Mouse (Mus musculus): Measurements from ENCODE around the gene Oas2. TPM values are rescaled to one million over a fixed set of nuclear protein-coding genes. Genes with fewer than 3 reads are reported as not detected.

The Oas2 gene
- polyA plus RNA-seq (2012; rRNA removed) = 1.8 and 2.3 TPM in 2 replicates

DNA sequence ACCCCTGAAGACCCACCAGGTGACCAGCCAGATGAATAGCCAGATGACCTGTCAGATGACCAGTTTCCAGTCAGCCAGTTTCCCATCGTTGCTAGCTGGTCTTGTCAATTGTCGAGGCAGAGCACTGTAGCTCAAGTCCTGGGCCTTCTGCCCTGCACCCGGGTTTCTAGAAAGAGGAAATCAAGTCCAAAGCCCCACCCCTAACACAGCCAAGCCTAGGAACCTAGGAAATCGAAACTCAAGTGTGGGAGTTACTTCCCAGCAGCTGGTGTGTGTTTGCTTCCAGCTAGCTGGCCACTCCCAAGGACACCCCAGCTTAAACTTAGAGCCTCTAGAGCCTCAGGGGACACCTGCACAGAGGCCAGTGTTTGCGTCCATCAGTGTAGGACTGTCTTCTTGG is at the start of gene Oas2:
TSS of gene Oas2 (minus strand) at position 166 of the 400 bp plus-strand sequence.

DNA sequence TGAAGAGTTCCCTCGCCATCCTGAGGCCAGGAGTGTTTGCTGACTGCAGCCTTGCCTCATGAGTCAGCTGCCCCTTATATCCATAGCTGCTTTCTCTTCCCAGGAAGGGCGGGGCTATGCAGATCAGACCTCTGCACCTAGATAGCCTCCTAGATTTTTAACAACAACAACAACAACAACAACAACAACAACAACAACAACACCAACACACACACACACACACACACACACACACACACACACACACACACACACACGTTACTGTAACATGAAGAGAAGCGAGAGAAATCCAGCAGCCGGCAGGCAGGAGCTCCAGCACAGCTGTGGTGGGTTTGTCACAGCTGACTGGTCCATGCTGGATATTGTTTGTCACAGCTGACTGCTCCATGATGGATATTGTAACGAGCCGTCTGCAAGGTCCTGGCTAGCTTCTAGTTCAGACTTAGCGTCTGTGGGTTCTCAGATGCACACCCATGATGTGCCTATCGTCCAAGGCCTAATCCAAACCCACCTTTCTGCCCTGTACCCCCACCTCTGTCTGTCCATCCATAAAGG is 45.9 kb upstream of the Oas2 start, which contains the start of gene Oas1e:
TSS of gene Oas1e (minus strand) at position 51 of the 555 bp plus-strand sequence.

DNA sequence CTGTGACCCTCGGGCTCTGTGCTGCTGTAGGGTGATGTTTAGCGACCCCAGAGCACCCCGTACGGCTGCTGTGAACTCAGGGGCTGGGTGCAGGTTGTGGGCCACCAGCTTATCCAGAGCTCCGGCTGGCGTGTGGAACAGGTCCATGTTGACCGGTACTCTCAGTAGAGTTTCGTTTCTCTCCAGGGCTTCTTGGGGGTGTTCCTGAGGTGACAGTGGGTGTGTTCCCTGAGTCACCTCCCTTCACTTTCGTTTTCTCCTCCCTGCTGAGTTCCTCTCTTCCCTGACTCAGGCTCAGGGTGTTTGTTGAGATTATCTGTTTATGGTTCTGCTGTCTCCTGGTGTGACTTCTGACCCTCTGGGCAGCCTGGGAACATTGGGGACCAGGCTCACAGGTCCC is 27.8 kb upstream of the Oas2 start, which contains the start of gene Oas3:
TSS of gene Oas3 (minus strand) at position 184 of the 400 bp plus-strand sequence.

DNA sequence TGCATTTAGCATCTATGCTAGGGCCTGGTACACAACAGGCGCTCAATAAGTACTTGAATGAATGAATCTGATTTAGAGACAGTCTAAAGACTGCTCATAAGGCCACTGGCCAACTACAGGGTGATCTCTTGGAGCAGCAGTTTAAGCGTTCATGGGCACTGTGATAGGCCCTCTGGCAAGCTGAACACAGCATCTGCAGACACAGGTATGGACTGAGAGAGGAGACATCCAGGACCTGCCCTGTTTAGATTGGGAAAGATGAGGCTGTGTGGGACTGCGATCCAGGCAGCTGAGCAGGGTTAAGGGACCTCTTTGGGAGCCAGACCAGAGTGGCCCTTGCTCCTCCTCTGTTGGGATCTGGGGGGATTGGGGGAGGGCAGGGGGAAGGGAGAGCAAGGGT is 37.8 kb downstream of the Oas2 start, which contains the start of gene Dtx1:
TSS of gene Dtx1 (minus strand) at position 101 of the 400 bp plus-strand sequence.

Other genes starting within 250 kb of the Oas2 start
- gene Plbd2, start 246.2 kb downstream of the Oas2 start, polyA plus RNA-seq (2012; rRNA removed) = 32.6 and 35.6 TPM in 2 replicates
- gene Slc8b1, start 238.7 kb downstream of the Oas2 start, polyA plus RNA-seq (2012; rRNA removed) = 80.1 and 114 TPM in 2 replicates
- gene Tpcn1, start 161.2 kb downstream of the Oas2 start, polyA plus RNA-seq (2012; rRNA removed) = 124 and 167 TPM in 2 replicates
- 1.1 and 1.3 TPM in 2 replicates for gene Iqcd, start 160.8 kb downstream of the Oas2 start, polyA plus RNA-seq (2012; rRNA removed)
- gene Rita1, start 137.3 kb downstream of the Oas2 start, polyA plus RNA-seq (2012; rRNA removed) = 33.9 and 38.2 TPM in 2 replicates
- 57.7 and 58.7 TPM in 2 replicates for gene Ddx54, start 137.1 kb downstream of the Oas2 start, polyA plus RNA-seq (2012; rRNA removed)
- not detected in 2 replicates for gene Cfap73, start 115.6 kb downstream of the Oas2 start, polyA plus RNA-seq (2012; rRNA removed)
- gene Rasal1, start 101.0 kb downstream of the Oas2 start, polyA plus RNA-seq (2012; rRNA removed) = 1.3 and 1.7 TPM in 2 replicates
- 11.0 and 12.4 TPM in 2 replicates for gene Dtx1, start 37.9 kb downstream of the Oas2 start, polyA plus RNA-seq (2012; rRNA removed)
- gene Oas3, start 27.8 kb upstream of the Oas2 start, polyA plus RNA-seq (2012; rRNA removed) = 5.1 and 5.4 TPM in 2 replicates
- not detected in 2 replicates for gene Oas1e, start 45.7 kb upstream of the Oas2 start, polyA plus RNA-seq (2012; rRNA removed)
- 1.4 and 2.3 TPM in 2 replicates for gene Oas1c, start 62.7 kb upstream of the Oas2 start, polyA plus RNA-seq (2012; rRNA removed)
- gene Oas1f, start 97.5 kb upstream of the Oas2 start, polyA plus RNA-seq (2012; rRNA removed) = not detected in 2 replicates
- gene Oas1h, start 111.6 kb upstream of the Oas2 start, polyA plus RNA-seq (2012; rRNA removed) = not detected in 2 replicates
- 24.1 and 25.3 TPM in 2 replicates for gene Oas1g, start 137.8 kb upstream of the Oas2 start, polyA plus RNA-seq (2012; rRNA removed)
- 37.2 and 42.7 TPM in 2 replicates for gene Oas1a, start 157.7 kb upstream of the Oas2 start, polyA plus RNA-seq (2012; rRNA removed)
- gene Oas1d, start 164.7 kb upstream of the Oas2 start, polyA plus RNA-seq (2012; rRNA removed) = 0.20 and 0.30 TPM in 2 replicates

Measured in colon, adult 2 months (tissue).